Mouse (Mus musculus): ENCODE measurements around the gene Med24.

Gene Med24

DNA sequence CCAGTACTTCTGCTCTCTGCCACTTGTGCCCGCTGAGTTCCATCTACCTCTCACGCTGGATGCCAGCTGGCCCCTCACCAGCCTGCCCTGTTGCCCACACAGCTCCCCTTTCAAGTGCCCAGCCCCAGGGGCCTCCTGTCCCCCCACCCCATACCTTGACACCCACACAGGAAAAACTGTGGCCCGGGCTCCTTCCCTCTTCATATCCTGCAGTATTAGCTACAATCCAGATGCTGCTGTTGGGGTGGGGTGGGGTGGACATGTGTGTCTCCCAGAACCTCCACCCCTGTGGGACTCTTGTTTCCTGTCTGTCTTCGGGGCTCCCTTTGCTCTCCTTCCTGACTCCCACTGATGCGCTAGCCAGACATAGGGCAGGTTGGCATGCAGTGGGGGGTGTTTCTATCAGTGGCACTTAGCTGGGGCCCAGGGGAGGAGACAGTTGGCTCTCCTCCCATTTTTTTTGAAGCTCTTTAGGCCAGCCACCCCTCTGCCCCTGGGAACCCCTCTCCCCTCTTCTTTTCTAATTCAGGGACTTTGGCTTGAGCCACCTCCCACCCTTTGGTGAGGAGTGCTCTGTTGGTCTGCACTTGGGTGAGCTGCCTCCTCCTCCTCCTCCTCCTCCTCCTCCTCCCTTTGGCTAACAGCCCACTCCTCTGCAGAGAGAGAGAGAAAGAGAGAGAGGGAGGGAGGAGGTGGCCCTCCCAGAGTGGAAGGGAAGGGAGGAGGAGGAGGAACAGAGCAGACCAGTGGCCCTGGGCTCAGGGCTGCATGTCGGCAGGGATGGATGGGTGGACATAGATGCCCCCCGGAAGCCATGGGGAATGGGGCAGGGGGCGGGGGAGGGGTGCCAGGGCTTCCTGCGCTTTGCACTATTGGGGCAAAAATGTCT lies 36.4 kb upstream of the Med24 start:
- no peak for DNase-seq

DNA sequence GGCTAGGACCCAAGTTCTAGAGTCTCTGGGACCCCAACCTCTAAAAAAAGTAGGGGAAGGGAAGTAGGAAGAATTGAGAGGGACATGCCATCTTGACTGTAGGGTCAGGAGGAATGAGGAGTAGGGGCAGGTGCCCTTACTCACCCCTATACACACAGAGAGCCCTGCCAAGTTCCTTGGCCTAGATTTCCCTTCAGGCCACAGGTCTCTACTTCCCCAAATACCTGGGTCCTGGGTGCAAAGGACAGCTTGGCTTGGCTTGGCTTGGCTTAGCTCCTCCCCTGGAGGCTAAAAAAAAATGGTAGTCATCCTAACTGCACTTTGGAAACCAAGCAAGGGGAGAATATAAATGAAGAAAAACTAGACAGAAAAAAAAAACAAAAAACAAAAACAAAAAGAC lies 35.5 kb upstream of the Med24 start:
- no peak for DNase-seq

GRCm38 (mm10) chr11:98764091-98764490 lies 34.9 kb upstream of the Med24 start:
- no peak for DNase-seq

DNA sequence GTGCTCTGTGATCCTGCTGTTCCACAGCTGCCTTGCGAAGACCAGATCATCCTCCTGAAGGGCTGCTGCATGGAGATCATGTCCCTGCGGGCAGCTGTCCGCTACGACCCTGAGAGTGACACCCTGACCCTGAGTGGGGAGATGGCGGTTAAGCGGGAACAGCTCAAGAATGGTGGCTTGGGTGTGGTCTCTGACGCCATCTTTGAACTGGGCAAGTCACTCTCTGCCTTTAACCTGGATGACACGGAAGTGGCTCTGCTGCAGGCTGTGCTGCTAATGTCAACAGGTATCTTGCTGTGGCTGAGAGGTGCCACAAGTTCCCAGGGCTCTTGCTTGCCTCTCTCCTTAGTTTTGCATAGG lies 34.2 kb upstream of the Med24 start:
- DNase-seq = no peak

GRCm38 (mm10) chr11:98762756-98763501 lies 33.7 kb upstream of the Med24 start:
- no peak for DNase-seq

- no peak for DNase-seq
Measured at GRCm38 (mm10) chr11:98761939-98762338, 32.7 kb upstream of the Med24 start.

DNA sequence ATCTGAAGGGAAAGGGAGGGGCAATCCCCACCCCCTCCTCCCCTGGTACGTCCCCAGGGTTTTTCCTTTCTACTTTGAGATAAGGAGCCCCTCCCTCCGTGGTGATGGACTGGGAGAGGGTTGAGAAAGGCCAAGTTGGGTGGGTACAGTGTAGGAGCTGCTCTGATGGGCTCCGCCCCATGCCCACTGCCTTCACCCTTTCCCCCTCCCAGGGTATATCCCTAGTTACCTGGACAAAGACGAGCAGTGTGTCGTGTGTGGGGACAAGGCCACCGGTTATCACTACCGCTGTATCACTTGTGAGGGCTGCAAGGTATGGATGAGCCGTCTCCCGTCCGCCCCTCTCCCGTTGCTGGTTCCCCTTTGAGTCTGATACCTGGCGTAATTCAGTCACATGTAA lies 27.5 kb upstream of the Med24 start:
- no peak for DNase-seq

GRCm38 (mm10) chr11:98755726-98756380 lies 26.6 kb upstream of the Med24 start:
- no peak for DNase-seq

DNA sequence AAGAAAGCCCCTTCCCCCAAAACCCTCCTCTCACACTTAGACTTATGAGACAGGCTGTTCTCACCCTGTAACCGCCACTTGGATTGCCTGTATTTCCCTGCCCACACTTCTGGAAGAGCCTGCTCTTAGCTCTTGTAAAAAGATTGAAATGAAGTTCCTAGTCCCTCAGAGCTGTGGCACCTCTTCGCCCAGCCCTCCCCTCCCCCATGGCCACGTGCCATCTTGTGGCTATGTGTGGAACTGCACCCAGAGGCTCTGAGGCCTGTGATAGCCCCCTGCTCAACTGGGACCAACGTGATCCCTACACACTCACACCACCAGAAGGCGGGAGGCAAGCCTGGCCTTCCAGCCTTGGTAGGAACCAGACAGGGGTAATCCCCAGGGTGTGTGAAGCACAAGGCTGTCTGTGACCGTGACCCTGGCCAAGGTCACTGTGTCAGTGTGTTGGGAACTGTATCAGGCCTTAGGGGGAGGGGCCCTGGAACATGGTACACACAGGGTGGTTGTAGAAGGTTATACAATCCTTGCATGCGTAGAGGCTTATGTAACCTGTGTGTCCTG lies 25.5 kb upstream of the Med24 start:
- peak; percentile 82 for DNase-seq

DNA sequence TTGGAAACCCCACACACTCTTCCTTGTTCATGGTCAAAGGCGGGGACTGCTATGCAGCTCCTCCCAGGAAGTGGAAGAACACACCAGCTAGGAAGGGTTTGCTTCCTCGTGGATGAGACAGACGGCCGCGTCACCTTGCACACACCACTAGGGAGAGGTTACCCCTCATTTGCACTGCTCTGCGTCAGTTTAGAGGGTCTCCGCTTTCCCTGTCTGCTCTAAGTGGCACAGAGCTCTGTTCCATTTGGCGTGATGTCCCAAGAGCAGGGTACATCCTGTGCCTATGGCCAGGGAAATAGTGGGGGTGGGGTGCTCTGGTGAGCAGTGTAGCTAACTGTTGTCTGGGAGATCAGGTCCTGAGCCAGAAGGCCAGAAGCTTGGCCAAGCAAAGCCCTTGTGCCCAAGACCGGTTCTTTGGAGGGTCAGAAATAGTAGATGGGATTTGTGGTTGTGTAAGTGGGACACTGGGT lies 25.0 kb upstream of the Med24 start:
- DNase-seq = no peak

GRCm38 (mm10) chr11:98753264-98753663 lies 24.0 kb upstream of the Med24 start:
- DNase-seq = no peak

DNA sequence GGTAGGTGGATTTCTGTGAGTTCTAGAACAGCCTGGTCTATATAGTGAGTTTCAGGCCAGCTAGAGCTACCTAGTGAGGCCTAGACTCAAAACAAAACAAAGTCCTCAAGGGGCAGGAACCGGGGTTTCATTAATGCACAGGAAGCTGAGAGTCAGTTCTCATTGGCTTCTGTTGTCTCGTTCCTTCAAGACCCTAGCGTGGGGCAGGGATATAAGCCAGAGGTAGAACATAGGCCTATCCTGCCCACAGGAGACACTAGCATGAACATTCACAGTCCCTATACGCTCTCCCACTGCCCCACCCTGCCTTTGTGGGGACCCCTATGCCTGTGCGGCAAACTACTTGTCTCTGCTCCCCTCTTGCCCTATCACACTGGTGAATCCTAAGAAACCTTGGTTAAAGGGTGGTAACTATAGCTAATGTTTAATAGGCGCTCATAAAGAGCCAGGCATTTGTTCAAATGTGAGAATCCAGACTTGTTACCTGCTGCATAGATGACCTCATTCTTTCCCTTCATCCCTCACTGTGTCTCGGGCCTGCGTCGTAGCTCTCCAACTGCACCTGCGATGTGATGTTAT lies 23.4 kb upstream of the Med24 start:
- DNase-seq = no peak

DNA sequence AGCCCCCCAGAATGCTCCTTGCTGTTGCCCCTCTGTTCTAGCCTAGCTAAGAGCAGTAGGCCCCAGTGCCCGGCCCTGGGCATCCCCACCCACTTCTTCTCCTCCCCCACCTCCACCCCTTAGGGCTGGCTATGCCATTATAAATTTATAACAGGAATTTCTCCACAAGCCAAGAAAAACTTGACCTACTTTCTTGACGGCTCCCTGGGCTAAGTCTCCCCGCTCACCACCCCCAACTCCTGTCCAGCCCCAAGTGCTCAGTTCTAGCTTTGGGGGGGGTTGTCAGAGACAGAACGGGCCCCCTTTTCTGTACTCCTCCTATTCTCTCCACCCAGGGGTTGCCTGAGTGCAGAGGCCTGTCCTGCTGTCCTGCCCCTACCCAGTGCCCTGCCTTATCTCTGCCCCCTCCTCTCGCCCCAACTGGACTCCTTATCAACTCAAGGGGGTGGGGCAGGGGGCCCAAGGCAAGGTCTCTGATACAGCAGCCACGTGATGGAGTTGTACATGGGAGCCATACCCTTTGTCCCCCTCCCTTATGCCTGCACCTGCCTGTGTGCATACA lies 22.1 kb upstream of the Med24 start:
- no peak for DNase-seq

GRCm38 (mm10) chr11:98750351-98751201 lies 21.3 kb upstream of the Med24 start:
- no peak for DNase-seq

GRCm38 (mm10) chr11:98749716-98750115 lies 20.5 kb upstream of the Med24 start:
- peak; percentile 9 for DNase-seq

GRCm38 (mm10) chr11:98748506-98749416 lies 19.5 kb upstream of the Med24 start:
- DNase-seq = peak; percentile 54

DNA sequence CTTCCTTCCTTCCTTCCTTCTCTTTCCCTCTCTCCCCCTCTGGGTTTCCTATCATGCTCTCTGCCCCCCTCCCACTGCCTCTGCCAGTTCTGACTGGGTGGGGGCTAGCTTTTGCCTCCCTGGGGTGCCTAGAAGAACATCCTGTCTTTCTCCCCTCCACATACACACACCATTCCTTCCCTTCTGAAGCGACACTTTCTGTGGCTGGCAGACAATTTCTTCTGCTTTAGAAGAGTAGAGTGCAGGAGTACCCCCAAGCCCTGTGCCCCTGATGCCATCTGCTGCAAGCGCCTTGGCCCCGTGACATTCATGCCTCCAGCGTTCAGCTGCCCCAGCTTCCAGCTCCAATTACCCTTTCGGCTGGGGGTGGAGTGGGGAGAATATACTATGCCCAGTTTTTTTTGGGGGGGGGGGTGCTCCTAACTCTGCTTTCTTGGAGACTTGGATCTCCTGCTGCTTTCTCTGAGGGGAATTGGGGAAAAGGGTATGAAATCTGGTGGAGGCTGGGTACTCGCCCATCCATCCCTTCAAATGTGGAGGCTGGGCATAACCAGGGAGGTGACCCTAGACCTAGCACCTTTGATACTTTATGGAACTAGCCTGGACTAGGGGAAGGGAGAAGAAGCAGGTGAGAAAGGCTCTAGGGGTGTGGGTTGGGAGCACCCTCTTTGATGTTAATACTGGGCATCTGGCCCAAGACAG lies 18.7 kb upstream of the Med24 start:
- peak; percentile 22 for DNase-seq

DNA sequence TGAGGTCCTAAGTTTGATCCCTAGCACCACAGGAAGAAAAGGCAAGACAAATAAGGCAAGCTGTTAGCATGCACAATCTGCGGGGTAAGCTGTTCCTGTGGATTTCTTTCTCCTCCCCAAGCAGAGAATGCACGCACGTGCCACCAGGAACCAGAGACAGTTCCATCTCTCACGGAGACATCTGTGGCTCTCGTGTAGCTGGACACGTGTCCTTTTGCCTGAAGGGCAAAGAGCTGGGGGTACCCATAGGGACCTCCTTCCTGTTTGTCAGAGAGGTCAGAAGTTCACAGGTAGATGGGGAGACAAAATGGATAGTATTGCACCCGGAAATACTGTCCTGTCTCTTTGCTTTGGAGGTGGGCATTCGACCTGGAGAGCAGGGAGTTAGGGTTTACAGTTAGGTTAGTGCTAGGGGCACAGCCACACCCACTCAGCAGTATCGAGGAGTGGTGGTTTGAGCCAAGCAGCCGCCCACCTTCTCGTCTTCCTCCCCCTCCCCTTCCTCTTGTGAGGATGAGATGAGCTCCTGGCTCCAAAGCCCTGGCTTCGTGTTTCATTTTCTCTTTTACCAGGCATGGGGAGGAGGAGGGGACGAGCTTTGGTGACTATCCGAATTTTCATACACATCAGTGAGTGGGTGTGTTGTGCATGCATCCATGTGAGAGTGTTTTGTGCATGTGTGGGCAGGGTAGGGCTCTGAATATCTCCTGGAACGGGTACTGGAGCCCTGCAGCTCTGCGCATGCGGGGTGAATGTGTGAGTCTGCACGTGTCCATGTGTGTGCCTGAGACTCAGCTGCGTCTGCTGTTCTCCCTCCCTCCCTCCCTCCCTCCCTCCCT lies 17.8 kb upstream of the Med24 start:
- DNase-seq = peak; percentile 91
